Comparison of ENCODE assay signal across 30 mouse cellular contexts in the genomic region with DNA sequence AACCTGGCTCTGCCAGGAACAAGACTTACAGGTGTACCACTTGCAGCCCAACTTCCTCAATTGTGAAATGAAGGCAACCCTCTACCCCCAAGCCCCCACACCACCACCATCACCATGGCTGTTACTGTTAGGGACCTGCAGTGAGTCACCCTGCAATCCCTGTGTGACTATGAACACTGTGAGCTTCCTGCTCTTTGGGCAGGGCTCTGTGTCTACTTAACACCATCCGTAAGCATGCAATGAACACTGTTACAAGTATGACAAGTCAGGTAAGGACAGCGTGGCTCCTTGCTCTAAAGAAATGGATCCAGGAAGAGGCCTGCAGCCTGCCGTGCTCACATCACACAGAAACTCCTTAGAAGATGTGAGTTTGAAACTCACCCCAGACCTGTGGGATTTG. TPM values are rescaled to one million over a fixed set of nuclear protein-coding genes. Genes with fewer than 3 reads are reported as not detected.
A peak's percentile ranks its signal among the peaks of the same experiment; 100 is the strongest.
DNase-seq lines count a peak whose midpoint lies in the region; ATAC-seq and TF ChIP-seq lines count a peak whose summit lies in the region.
"Had no signal": no experiment of that assay in that cellular context is flagged by ENCODE, and none has a peak within 500 bp of the region (broad histone marks: within the 10 kb centered on the region; RNA-seq: fewer than 3 reads in every experiment).

No protein-coding gene starts in this region.

- no peaks in the 10 kb centered on the region for H3K36me3 ChIP-seq in stomach, postnatal 0 days (ENCODE audit: control insufficient read depth, insufficient read depth, low read length)
- H3K36me3 ChIP-seq in hindbrain, embryonic 12.5 days = no peaks in the 10 kb centered on the region
- H3K36me3 ChIP-seq in kidney, embryonic 15.5 days = no peaks in the 10 kb centered on the region
- H3K36me3 ChIP-seq: embryonic facial prominence, embryonic 13.5 days; forebrain, embryonic 10.5 days; G1E; heart, embryonic 12.5 days; heart, embryonic 15.5 days; hindbrain, embryonic 10.5 days had no signal

- no peak for TF ChIP-seq CTCF in layer of hippocampus, adult 2 months (conservative IDR thresholded peaks at IDR 0.05)
- TF ChIP-seq CTCF in stomach, postnatal 0 days (IDR thresholded peaks at IDR 0.05; ENCODE audit: low read depth) = no peak

- 0 out of 2 replicates have a peak overlapping the region, but pooled peaks have one; percentile 3 for H3K27ac ChIP-seq in layer of hippocampus, adult 2 months
- no peak overlapping the region for H3K27ac ChIP-seq in stomach, postnatal 0 days (replicated peaks)
- H3K27ac ChIP-seq in hindbrain, embryonic 12.5 days = no peak overlapping the region
- H3K27ac ChIP-seq in kidney, embryonic 15.5 days = no peak overlapping the region
- H3K27ac ChIP-seq: embryonic facial prominence, embryonic 13.5 days; forebrain, embryonic 10.5 days; forebrain, embryonic 13.5 days; heart, embryonic 15.5 days; hindbrain, embryonic 10.5 days; hindbrain, embryonic 14.5 days had no signal

- 31% methylated on average over 3 of the region's 3 CpGs for WGBS in large intestine, adult 2 months
- 57% methylated on average over 3 of the region's 3 CpGs for WGBS in stomach, postnatal 0 days
- 83% methylated on average over 3 of the region's 3 CpGs for WGBS in hindbrain, embryonic 12.5 days
- WGBS in kidney, embryonic 15.5 days = 94% methylated on average over 3 of the region's 3 CpGs

- H3K9ac ChIP-seq in stomach, postnatal 0 days (ENCODE audit: low read length) = no peak overlapping the region
- H3K9ac ChIP-seq in hindbrain, embryonic 12.5 days = no peak overlapping the region
- H3K9ac ChIP-seq in kidney, embryonic 15.5 days = no peak overlapping the region
- H3K9ac ChIP-seq: embryonic facial prominence, embryonic 13.5 days; forebrain, embryonic 13.5 days; heart, embryonic 12.5 days; heart, embryonic 15.5 days; hindbrain, embryonic 14.5 days had no signal

- no peak for DNase-seq in layer of hippocampus, adult 2 months (ENCODE audit: low spot score in 2 of 2)
- DNase-seq in layer of hippocampus, adult 11-12 months (ENCODE audit: low spot score) = no peak
- DNase-seq in lung, postnatal 36 days = peak; percentile 3
- DNase-seq in lung, postnatal 10 days = no peak
- DNase-seq in large intestine, adult 2 months (ENCODE audit: low read depth, low spot score) = peak; percentile 27
- peak; percentile 46 for DNase-seq in stomach, postnatal 0 days (ENCODE audit: low spot score)
- DNase-seq: adrenal gland, adult 2 months; adrenal gland, postnatal 14 days; cerebellum, adult 11 months; cerebellum, adult 2 months; cerebellum, adult 9-11 months; cerebellum, postnatal 25 days; gastrocnemius, postnatal 10 days; gastrocnemius, postnatal 36 days; heart, postnatal 10 days; heart, postnatal 36 days had no signal

- H3K9me3 ChIP-seq in stomach, postnatal 0 days (ENCODE audit: control insufficient read depth, low read length) = no peaks in the 10 kb centered on the region
- H3K9me3 ChIP-seq in hindbrain, embryonic 12.5 days (replicated peaks) = no peaks in the 10 kb centered on the region
- no peaks in the 10 kb centered on the region for H3K9me3 ChIP-seq in kidney, embryonic 15.5 days (replicated peaks)
- H3K9me3 ChIP-seq: embryonic facial prominence, embryonic 13.5 days; forebrain, embryonic 10.5 days; forebrain, embryonic 13.5 days; heart, embryonic 12.5 days; heart, embryonic 15.5 days; hindbrain, embryonic 10.5 days had no signal

- no peak for TF ChIP-seq EP300 in stomach, postnatal 0 days (optimal IDR thresholded peaks at IDR 0.05)

- H3K4me2 ChIP-seq in stomach, postnatal 0 days (replicated peaks; ENCODE audit: low read depth) = no peak overlapping the region
- H3K4me2 ChIP-seq in hindbrain, embryonic 12.5 days (replicated peaks) = no peak overlapping the region
- H3K4me2 ChIP-seq in kidney, embryonic 15.5 days = no peak overlapping the region
- H3K4me2 ChIP-seq: embryonic facial prominence, embryonic 13.5 days; forebrain, embryonic 13.5 days; heart, embryonic 12.5 days; heart, embryonic 15.5 days; hindbrain, embryonic 14.5 days had no signal

- ATAC-seq in stomach, postnatal 0 days (ENCODE audit: low FRiP score, low TSS enrichment) = peak; percentile 91
- ATAC-seq in hindbrain, embryonic 12.5 days (ENCODE audit: low FRiP score) = no peak
- no peak for ATAC-seq in kidney, embryonic 15.5 days (replicated peaks; ENCODE audit: low FRiP score)
- ATAC-seq: forebrain, embryonic 13.5 days; forebrain, embryonic 16.5 days; Patski had no signal

- no peaks in the 10 kb centered on the region for H3K27me3 ChIP-seq in stomach, postnatal 0 days (ENCODE audit: control insufficient read depth, insufficient read depth, low read length)
- H3K27me3 ChIP-seq in hindbrain, embryonic 12.5 days = no peaks in the 10 kb centered on the region
- peaks cover 8% of the 10 kb centered on the region; the same call in 1 of the 2 replicates for H3K27me3 ChIP-seq in kidney, embryonic 15.5 days
- H3K27me3 ChIP-seq: forebrain, embryonic 13.5 days; heart, embryonic 15.5 days; Patski had no signal

- H3K4me3 ChIP-seq in layer of hippocampus, adult 2 months = no peak overlapping the region
- H3K4me3 ChIP-seq in stomach, postnatal 0 days (ENCODE audit: low read depth, low read length) = no peak overlapping the region
- no peak overlapping the region for H3K4me3 ChIP-seq in hindbrain, embryonic 12.5 days
- H3K4me3 ChIP-seq in kidney, embryonic 15.5 days (replicated peaks) = no peak overlapping the region
- H3K4me3 ChIP-seq: embryonic facial prominence, embryonic 13.5 days; forebrain, embryonic 10.5 days; forebrain, embryonic 13.5 days; heart, embryonic 12.5 days; heart, embryonic 15.5 days; hindbrain, embryonic 10.5 days had no signal

- H3K4me1 ChIP-seq in stomach, postnatal 0 days (replicated peaks; ENCODE audit: control insufficient read depth, insufficient read depth) = no peaks in the 10 kb centered on the region
- peaks cover 3% of the 10 kb centered on the region; the same call in 1 of the 2 replicates for H3K4me1 ChIP-seq in hindbrain, embryonic 12.5 days
- H3K4me1 ChIP-seq in kidney, embryonic 15.5 days = peaks cover 31% of the 10 kb centered on the region

RNA-seq across cellular contexts. Expression of a gene that starts 33.0 kb away (rescaled TPM):
- 1 to 10 TPM; 7.7 TPM for total RNA-seq in layer of hippocampus, adult 2 months (2021)
- 0.05 TPM in 1 of 2 replicates, not detected in the other for polyA plus RNA-seq in large intestine, adult 2 months (2012; rRNA removed)
- 0.05 and 0.06 TPM in 2 replicates for polyA plus RNA-seq in stomach, postnatal 0 days (2015; fragmentation: Nextera tagmentation; extraction: Ambion mirVana)
- polyA plus RNA-seq in hindbrain, embryonic 12.5 days (2016; fragmentation: Nextera tagmentation; extraction: Ambion mirVana) = 1.3 and 1.5 TPM in 2 replicates
- polyA plus RNA-seq in kidney, embryonic 15.5 days (2015; fragmentation: Nextera tagmentation; extraction: Ambion mirVana) = 0.10 TPM in 1 of 2 replicates, not detected in the other
- total RNA-seq: common myeloid progenitor, adult 5-6 weeks; gastrocnemius, postnatal 36 days; granulocyte monocyte progenitor cell, adult 5-6 weeks had no signal
- polyA plus RNA-seq: G1E had no signal

Comparison
In these comparisons a context has a peak if more than half of its experiments do, and no peak if none do; other contexts are left out.
1. DNase-seq: peak in lung, postnatal 36 days (single experiment), large intestine, adult 2 months (single experiment) and stomach, postnatal 0 days (single experiment); none in layer of hippocampus, adult 2 months (0 of 2), layer of hippocampus, adult 11-12 months (single experiment) and lung, postnatal 10 days (single experiment).